Mouse (Mus musculus) ES-E14 (cell line): ENCODE data around the gene C77080. TPM values are rescaled to one million over a fixed set of nuclear protein-coding genes. Genes with fewer than 3 reads are reported as not detected.
A peak's percentile ranks its signal among the peaks of the same experiment; 100 is the strongest.

Experiments
- DNase-seq: peaks from one replicate; pipeline ENCODE4 v3.0.0-alpha.2; 2013; ENCODE audit warnings: low read depth, low spot score
- H3K27ac ChIP-seq: 2 replicates; pipeline ENCODE4 v1.5.1; 2012; ENCODE audit warnings: low read depth, mild to moderate bottlenecking, low read length, moderate library complexity, mixed read lengths; ENCODE audit not compliant: poor library complexity, insufficient read depth, severe bottlenecking
- H3K36me3 ChIP-seq: 2 replicates; pipeline ENCODE4 v1.6.1; 2012; ENCODE audit warnings: mild to moderate bottlenecking, low read length, moderate library complexity, mixed read lengths; ENCODE audit not compliant: control insufficient read depth, poor library complexity, insufficient read depth, severe bottlenecking
- H3K4me1 ChIP-seq, 2 experiments: fragments of 150-350 bp in 1 of 2; sonication (generic) in 1 of 2; 2 replicates each; pipeline ENCODE4 v1.6.1; 2012; ENCODE audit warnings: low read length in 2 of 2, mild to moderate bottlenecking in 1 of 2, mixed read lengths in 1 of 2; ENCODE audit not compliant: control insufficient read depth in 2 of 2, insufficient read depth in 2 of 2, poor library complexity in 1 of 2
- H3K4me3 ChIP-seq, 2 experiments: fragments of 150-350 bp in 1 of 2; sonication (generic) in 1 of 2; 2 replicates each; pipeline ENCODE4 v1.5.1; 2012; ENCODE audit warnings: low read length in 2 of 2, low read depth in 1 of 2, mild to moderate bottlenecking in 1 of 2, mixed read lengths in 1 of 2; ENCODE audit not compliant: insufficient read depth in 1 of 2, poor library complexity in 1 of 2, severe bottlenecking in 1 of 2
- H3K9ac ChIP-seq: 2 replicates; pipeline ENCODE4 v1.6.1; 2012; ENCODE audit warnings: low read depth, mild to moderate bottlenecking, low read length, mixed read lengths; ENCODE audit not compliant: poor library complexity, insufficient read depth, severe bottlenecking
- H3K9me3 ChIP-seq: fragments of 150-350 bp; sonication (generic); 2 replicates; pipeline ENCODE4 v1.6.1; 2012; ENCODE audit warnings: low read depth, mild to moderate bottlenecking, low read length; ENCODE audit not compliant: control insufficient read depth, insufficient read depth
- CHD2 ChIP-seq: IDR thresholded peaks from 2 replicates; pipeline ENCODE4 v1.6.1; 2014; ENCODE audit warnings: mild to moderate bottlenecking, low read depth, low read length, inconsistent platforms
- HCFC1 ChIP-seq: IDR thresholded peaks from 2 replicates; pipeline ENCODE4 v1.6.1; 2012; ENCODE audit warnings: low read length, inconsistent platforms, borderline replicate concordance; ENCODE audit not compliant: insufficient read depth
- MAFK ChIP-seq: IDR thresholded peaks from 2 replicates; pipeline ENCODE4 v1.6.1; 2014; ENCODE audit warnings: mild to moderate bottlenecking, low read depth, low read length, inconsistent platforms; ENCODE audit not compliant: insufficient read depth
- ZC3H11A ChIP-seq: IDR thresholded peaks from 2 replicates; pipeline ENCODE4 v1.6.1; 2012; ENCODE audit warnings: low read depth, mild to moderate bottlenecking, inconsistent platforms, low read length, borderline replicate concordance
- ZNF384 ChIP-seq: IDR thresholded peaks from 2 replicates; pipeline ENCODE4 v1.6.1; 2012; ENCODE audit warnings: low read depth, low read length, inconsistent platforms
- in situ Hi-C, 2 experiments: fragments of 600-800 bp; cut with MboI; formaldehyde crosslinking; loops; one replicate each; pipeline ENCODE4 v1.15.1; 2025; ENCODE audit warnings: low sequenced_read_pairs in 2 of 2, inconsistent platforms in 1 of 2; ENCODE audit not compliant: unreplicated experiment in 2 of 2
- total RNA-seq: library from RNA; depleted of rRNA; stranded (reverse); fragments of 300-350 nt; gene quantifications from 2 replicates; pipeline ENCODE4 v1.2.3, GENCODE M21; 2012

Gene C77080
- total RNA-seq, 1 experiment = 14.4 TPM

- in situ Hi-C loops = no loop called here
- no peak overlapping the region for H3K27ac ChIP-seq
- H3K36me3 ChIP-seq = peaks cover 43% of the 10 kb centered on the region
- DNase-seq = no peak
- no peak overlapping the region for H3K4me3 ChIP-seq
- no peaks in the 10 kb centered on the region for H3K9me3 ChIP-seq
- TF ChIP-seq MAFK = no peak
- no peak for TF ChIP-seq HCFC1
- H3K9ac ChIP-seq = no peak overlapping the region
- 0 out of 4 replicates have a peak, but pooled peaks cover 0 to 3% of the 10 kb centered on the region in 2 experiments for H3K4me1 ChIP-seq
Measured at GRCm38 (mm10) chr4:129204655-129205054, 56.5 kb downstream of the C77080 start.

- no peak for DNase-seq
Measured at GRCm38 (mm10) chr4:129197514-129197913, 63.7 kb downstream of the C77080 start.

GRCm38 (mm10) chr4:129194280-129194679 is 66.9 kb downstream of the C77080 start:
- TF ChIP-seq ZC3H11A = no peak
- Histone ChIP-seq H3K9ac (no peak overlapping the region; the same call in 1 of the 2 replicates), H3K27ac (no peak overlapping the region), H3K9me3 (no peaks in the 10 kb centered on the region), H3K4me1 (peaks cover 7 to 12% of the 10 kb centered on the region in 2 experiments; a peak in 3 of 4 replicates), H3K4me3 (no peak overlapping the region), H3K36me3 (peaks cover 27% of the 10 kb centered on the region)
- in situ Hi-C loops = no loop called here
- no peak for DNase-seq

More at GRCm38 (mm10) chr4:129197514-129197913, 63.7 kb downstream of the C77080 start:
- H3K9me3 ChIP-seq = no peaks in the 10 kb centered on the region
- TF ChIP-seq CHD2 (no peak), MAFK (no peak), HCFC1 (no peak), ZNF384 (no peak), ZC3H11A (no peak)
- H3K4me1 ChIP-seq = peaks cover 4 to 6% of the 10 kb centered on the region in 2 experiments; a peak in 3 of 4 replicates
- H3K4me3 ChIP-seq = no peak overlapping the region
- no peak overlapping the region for H3K27ac ChIP-seq
- in situ Hi-C loops = no loop called here
- peaks cover 31% of the 10 kb centered on the region for H3K36me3 ChIP-seq
- no peak overlapping the region for H3K9ac ChIP-seq

GRCm38 (mm10) chr4:129191691-129192090 is 69.5 kb downstream of the C77080 start:
- peak overlapping the region; percentile 44; the same call in 1 of the 2 replicates for H3K9ac ChIP-seq

DNA sequence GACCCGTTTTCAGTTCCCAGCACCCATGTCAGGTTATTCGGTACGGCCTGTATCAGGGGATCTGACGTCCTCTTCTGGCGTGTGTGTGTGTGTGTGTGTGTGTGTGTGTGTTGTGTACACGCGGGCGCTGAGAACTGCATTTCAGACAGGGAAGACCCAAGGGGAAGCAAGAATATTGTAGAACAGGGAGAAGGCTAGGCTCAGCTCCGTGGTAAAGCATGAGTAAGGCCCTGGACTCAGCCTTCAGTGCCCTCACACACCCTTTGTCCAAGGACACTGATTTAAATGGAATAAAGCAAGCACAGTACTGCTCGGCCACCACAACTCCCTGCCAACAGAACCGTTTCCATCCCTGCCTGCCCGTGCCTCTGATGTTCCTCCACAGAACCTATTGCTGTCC is 70.7 kb downstream of the C77080 start:
- Histone ChIP-seq H3K4me3 (peak overlapping the region; percentile 86 to 97), H3K4me1 (peaks cover 7 to 12% of the 10 kb centered on the region in 2 experiments; a peak in 3 of 4 replicates), H3K9me3 (no peaks in the 10 kb centered on the region), H3K27ac (peak overlapping the region; percentile 1; the same call in 1 of the 2 replicates), H3K9ac (peak overlapping the region; percentile 97), H3K36me3 (peaks cover 13% of the 10 kb centered on the region; the same call in 1 of the 2 replicates)
- in situ Hi-C loops = no loop called here
- TF ChIP-seq CHD2 = no peak
- no peak for TF ChIP-seq HCFC1
- no peak for TF ChIP-seq ZC3H11A
- no peak for TF ChIP-seq ZNF384
- no peak for TF ChIP-seq MAFK
- DNase-seq = no peak

More at GRCm38 (mm10) chr4:129191691-129192090, 69.5 kb downstream of the C77080 start:
- H3K36me3 ChIP-seq = peaks cover 17% of the 10 kb centered on the region
- H3K9me3 ChIP-seq = no peaks in the 10 kb centered on the region
- H3K4me1 ChIP-seq = peaks cover 7 to 12% of the 10 kb centered on the region in 2 experiments; a peak in 3 of 4 replicates
- DNase-seq = no peak
- peak overlapping the region; percentile 11 to 86 for H3K4me3 ChIP-seq
- no peak overlapping the region for H3K27ac ChIP-seq
- TF ChIP-seq ZC3H11A (no peak), HCFC1 (no peak), CHD2 (no peak), ZNF384 (no peak), MAFK (no peak)
- in situ Hi-C loops = no loop called here
